Mouse (Mus musculus): ENCODE measurements around the gene Egfl7.

- no peak for TF ChIP-seq CTCF (IDR thresholded peaks at IDR 0.05; ENCODE audit: borderline replicate concordance, control insufficient read depth, extremely low read depth, insufficient read depth, low read length, poor library complexity)
- no peak for TF ChIP-seq POLR2A (IDR thresholded peaks at IDR 0.05; ENCODE audit: control insufficient read depth, extremely low read depth, insufficient read depth, low read length, poor library complexity)
Measured at GRCm38 (mm10) chr2:26609261-26609661, 29.4 kb downstream of the Egfl7 start.

All from thymus, adult 2 months (tissue).